Mouse (Mus musculus) kidney, adult 18-20 months (tissue): ENCODE measurements around the gene Hdac10.

Experiments used
- DNase-seq: peaks from one replicate; pipeline ENCODE4 v3.0.0; 2021

Hdac10 gene

DNA sequence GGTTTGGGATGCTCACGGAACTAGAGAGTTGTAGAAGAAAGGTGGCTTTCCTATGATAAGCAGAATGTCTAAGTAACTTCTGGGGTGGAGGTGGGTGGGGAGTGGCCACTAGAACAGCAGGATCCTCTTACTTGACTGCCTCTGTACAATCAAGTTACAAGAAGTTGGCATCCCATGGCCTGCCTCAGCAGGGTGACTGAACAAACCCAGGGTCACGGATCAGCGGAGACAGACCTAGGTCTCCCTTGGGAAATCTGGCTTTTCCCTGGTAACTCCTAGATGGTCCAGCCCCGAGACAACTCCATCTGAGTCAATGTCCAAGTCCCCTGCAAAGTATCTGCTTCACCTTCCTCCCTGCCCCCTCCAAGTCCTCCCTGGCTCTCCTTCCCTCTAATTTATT is 19.4 kb upstream of the Hdac10 start:
- no peak for DNase-seq

DNA sequence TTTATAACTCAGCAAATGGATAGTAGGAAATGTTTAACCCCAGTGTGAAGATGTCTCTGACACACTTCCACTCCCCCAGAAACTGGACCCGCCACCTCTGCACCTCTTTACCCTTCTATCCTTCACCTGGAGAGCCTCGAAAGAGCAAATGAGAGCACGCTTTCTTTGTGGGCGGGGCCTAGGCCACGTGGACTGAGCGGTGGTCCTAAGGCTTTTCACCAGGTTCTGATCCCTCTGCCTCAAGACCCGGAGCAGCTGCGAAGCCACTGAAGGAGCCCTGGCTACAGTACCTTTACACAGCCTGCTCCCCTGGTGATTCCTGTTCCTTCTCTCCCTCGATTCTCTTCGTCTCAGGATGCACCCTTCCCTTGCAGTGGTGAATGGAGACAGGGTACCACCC is 19.0 kb upstream of the Hdac10 start:
- DNase-seq, result no peak

- DNase-seq, result peak; percentile 30
Observed at GRCm38 (mm10) chr15:89147024-89147423, 18.5 kb upstream of the Hdac10 start.

- DNase-seq, result peak; percentile 52
Observed at GRCm38 (mm10) chr15:89146537-89146936, 18.0 kb upstream of the Hdac10 start.

DNA sequence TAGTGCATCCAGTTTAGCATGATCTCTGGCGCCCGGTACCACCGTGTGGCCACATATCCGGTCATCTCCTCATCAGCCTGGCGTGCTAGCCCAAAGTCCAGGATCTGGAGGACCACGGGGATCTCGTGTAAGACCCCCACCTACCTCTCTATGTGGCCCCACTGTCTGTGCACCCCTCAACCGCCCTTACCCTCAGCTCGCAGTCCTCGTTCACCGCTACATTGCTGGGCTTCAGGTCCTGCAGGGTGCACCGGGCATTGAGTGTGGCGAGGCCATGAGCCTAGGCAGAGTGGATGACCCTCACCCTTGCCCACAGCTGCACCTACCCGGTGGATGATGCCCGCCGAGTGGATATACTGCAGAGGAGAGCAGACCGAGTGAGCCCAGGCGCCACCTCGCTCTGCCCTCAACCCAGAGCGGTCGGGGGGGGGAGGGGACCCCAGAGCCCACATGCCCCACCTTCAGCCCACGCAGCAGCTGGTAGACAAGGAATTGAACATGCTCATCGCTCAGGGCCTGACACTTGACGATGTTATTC is 17.4 kb upstream of the Hdac10 start:
- DNase-seq, result no peak

- no peak for DNase-seq
Observed at GRCm38 (mm10) chr15:89144965-89145364, 16.5 kb upstream of the Hdac10 start.

DNA sequence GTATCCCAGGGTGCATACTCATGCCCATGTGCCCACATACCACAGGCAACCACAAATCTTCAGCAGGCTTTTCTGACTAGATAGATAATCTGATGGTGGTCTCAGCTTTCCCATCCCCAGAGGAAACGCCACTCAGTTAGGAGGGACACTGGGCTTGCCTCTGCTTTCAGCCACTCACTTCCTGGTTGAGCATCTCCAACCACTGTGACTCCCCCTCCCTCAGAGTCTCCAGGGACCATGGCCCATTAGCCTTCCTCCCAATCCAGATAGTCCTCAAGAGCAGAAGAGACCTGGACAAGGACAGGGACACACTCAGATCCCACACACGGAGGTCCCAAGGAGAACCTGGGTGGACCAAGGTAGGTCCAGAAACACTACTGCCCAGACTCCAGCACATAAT is 14.6 kb upstream of the Hdac10 start:
- no peak for DNase-seq

DNA sequence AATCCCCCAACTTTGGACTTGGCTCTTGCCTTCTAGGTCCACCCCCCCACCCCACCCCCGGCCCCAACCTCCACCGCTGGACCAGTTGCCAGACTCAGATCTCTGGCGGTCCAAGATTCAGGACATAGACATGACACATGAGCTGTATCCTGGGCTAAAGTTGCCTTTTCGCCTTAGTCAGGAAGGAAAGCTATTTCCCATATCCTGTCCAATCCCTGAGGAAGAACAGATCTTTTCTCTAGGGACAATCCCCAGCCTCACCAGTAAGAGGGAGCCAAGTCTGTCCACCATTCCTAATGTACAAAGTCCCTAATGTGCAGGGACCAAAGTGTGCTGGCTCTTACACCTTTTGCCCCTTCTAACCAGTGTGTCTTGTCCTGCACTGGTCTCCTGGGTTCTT is 13.4 kb upstream of the Hdac10 start:
- peak; percentile 26 for DNase-seq

GRCm38 (mm10) chr15:89141443-89141842 is 12.9 kb upstream of the Hdac10 start:
- DNase-seq, result no peak

DNA sequence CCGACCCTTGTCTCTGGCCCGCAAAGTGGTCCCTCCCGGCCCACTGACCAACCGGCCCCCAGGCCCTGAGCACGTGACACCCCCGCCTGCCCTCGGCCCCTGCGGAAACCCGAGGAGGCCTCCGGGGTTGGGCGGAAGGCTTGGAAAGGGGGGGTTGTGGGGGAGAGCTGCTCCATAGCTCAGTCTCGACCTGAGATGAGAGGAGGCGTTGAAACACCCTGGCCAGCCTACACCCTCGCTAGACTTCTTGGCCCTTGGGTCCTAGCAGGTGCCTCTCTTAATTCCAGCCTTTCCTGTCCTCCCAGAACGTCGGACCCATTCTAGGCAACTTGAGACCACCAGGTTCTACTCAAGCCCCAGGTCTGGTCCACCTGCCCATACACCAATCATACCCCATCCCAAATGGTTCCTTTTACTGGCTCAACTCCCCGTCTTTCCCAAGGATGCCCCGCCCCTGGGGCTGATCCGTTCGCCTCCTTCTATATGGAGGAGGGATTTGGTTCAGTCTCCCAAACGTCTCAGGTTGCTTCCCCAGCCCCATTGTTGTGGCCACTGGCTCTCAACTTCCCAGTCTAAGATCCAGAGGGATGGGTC is 12.3 kb upstream of the Hdac10 start, which contains the start of gene Mapk12:
Gene Mapk12 (minus strand): TSS at position 45 of the 594 bp plus-strand sequence.
- peak; percentile 54 for DNase-seq

DNA sequence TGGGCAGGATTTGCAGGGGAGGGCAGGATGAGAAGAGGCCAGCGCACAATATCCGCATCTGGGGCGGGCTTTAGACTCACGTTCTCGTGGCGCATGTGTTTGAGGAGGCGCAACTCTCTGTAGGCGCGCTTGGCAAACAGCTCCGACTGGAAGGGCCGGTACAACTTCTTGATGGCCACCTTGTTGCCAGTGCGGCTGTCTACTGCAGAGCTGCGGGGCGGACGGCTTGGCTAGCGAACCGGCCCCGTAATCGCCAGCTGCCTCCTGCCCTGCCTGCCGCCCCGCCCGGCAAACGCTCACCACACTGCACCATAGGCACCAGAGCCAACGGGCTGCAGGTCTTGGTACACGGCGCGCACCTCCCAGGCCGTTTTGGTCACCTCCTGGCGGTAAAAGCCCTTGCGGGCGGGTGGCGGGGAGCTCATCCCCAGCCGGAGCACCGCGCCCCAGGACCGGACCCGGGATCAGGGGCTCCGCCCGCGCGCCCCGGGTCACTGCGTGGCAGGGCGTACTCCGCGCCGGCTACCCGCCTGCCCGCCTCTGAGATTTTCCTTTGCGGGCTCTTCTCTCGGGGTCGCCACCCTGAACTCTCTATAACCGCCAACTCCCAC is 11.7 kb upstream of the Hdac10 start:
- DNase-seq, result peak; percentile 58

GRCm38 (mm10) chr15:89138531-89138930 is 10.0 kb upstream of the Hdac10 start:
- DNase-seq, result no peak

DNA sequence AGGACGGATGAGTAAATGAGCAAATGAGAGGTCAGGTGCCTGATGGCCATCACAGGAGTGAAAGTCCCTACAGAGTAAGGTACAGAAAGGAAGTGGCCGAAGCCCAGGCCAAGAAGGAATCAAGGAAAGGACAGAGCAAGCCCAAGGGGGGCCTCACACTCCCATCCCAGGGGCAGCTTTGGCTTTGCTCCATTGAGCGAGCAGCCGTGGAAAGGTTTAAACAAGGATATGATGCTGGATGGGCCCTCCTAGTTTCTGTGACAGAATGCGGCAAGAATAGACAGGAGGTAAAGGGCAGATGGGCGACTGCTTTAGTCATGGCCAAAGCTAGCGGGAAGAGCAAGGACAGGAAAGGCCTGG is 9.5 kb upstream of the Hdac10 start:
- DNase-seq, result no peak

GRCm38 (mm10) chr15:89137378-89138045 is 9.0 kb upstream of the Hdac10 start:
- DNase-seq, result no peak

- DNase-seq, result no peak
Observed at GRCm38 (mm10) chr15:89136461-89137155, 8.1 kb upstream of the Hdac10 start.

DNA sequence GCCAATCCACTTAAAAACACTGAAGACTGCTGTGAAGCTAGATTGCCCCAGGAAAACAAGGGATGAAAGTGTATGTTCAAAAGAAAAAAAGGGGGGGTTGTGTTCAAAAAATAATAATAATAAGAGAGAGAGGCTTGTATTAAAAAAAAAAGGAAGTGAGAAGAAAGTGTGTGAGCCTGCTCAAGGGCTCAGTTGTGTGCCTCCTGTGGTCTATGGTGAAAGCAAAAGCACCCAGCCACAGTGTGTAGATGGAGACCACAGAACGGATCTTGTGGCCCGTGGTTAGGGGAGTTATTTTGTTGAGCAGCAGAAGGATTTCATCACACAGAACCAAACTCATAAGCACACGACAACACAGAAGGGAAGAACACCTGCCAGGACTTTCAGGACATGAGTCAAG is 2.8 kb upstream of the Hdac10 start:
- DNase-seq, result no peak

GRCm38 (mm10) chr15:89130245-89130644 is 1.7 kb upstream of the Hdac10 start:
- no peak for DNase-seq

GRCm38 (mm10) chr15:89127364-89127940 is 1.0 kb downstream of the Hdac10 start:
- no peak for DNase-seq

- DNase-seq, result no peak
Observed at GRCm38 (mm10) chr15:89126622-89127021, 1.9 kb downstream of the Hdac10 start.

DNA sequence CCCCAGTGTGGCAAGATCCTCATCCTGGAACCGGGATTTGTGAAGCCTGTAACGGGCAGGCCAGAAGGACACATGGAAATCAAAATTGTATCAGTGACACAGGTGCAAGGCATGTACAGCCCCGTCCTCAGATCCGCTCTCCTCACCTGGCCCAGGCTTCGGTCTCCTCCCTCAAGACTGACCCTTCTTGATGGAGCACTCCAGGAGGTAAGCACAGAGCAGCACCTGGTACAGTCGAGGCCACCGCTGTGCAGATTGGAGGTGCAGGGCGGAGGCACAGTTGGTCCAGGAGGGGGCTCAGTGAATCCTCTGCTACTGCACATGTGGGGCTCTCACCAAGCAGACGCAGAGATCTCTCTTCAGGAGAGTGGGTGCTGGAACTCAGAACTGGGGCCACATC is 3.1 kb downstream of the Hdac10 start:
- no peak for DNase-seq

DNA sequence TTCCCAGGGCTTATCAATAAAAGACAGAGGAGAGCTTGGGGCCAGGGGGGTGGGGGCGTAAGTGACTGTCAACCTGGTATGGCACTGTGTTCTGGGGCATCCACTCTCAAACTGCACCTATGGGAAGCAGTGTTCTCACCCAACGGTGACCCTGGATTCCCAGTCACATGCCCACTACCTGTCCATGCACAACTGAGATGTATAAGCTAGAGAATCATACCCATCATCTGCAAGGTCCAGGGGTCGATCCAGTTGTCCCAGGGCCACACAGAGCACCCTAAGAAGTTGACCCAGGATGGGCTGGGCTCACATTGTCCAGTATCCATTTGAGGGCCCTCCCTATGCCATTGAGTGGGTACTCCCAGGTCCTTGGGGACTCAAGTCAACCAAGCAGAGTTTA is 4.2 kb downstream of the Hdac10 start:
- DNase-seq, result no peak

DNA sequence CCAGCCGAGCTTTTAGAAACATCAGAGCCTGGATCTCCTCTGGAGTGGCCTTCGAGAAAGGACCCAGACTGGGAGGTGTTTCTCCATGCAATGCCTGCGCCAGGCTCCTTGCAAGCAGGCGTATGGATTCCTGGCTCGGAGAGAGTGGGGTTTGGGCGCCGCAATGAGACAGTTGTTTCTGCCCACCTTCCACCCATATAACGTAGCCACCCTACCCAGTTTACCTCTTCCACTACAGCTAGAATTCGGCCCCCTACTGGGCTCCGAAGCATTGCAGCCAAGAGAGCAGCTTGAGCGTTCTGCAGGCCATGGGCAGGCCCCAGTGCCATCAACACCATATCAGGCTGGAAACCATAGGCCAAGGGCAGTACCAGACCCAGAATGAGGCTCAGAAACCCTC is 4.9 kb downstream of the Hdac10 start:
- no peak for DNase-seq

GRCm38 (mm10) chr15:89122649-89123366 is 5.7 kb downstream of the Hdac10 start, which contains the start of gene Tubgcp6:
Gene Tubgcp6 (minus strand): TSS chr15:89123112.
- peak; percentile 98 for DNase-seq
